Mouse (Mus musculus) limb, embryonic 12.5 days (tissue): ENCODE measurements around the gene Gdf9. TPM values are rescaled to one million over a fixed set of nuclear protein-coding genes. Genes with fewer than 3 reads are reported as not detected.
A peak's percentile ranks its signal among the peaks of the same experiment; 100 is the strongest.
"Not testable (repeated sequence)": the region's sequence is repeated elsewhere in the genome, so short reads cannot be mapped to it uniquely, and the experiment has no call there.

ENCODE experiments used
- ATAC-seq: fragments of 200-750 bp; cut with Nextera tagmentation; 2 replicates; pipeline ENCODE4 v1.8.0; 2017; ENCODE audit warnings: low read depth, moderate TSS enrichment; ENCODE audit not compliant: insufficient number of reproducible peaks, insufficient read depth, low FRiP score, low TSS enrichment
- H3K27ac ChIP-seq: fragments of 300-500 bp; sonication (generic); 2 replicates; pipeline ENCODE4 v1.5.1; 2016; ENCODE audit warnings: mild to moderate bottlenecking, moderate library complexity
- H3K27me3 ChIP-seq: fragments of 300-500 bp; sonication (generic); 2 replicates; pipeline ENCODE4 v1.6.1; 2016; ENCODE audit warnings: mild to moderate bottlenecking, moderate library complexity
- H3K36me3 ChIP-seq: fragments of 300-500 bp; sonication (generic); 2 replicates; pipeline ENCODE4 v1.6.1; 2016; ENCODE audit warnings: mild to moderate bottlenecking, moderate library complexity
- H3K4me1 ChIP-seq: fragments of 300-500 bp; sonication (generic); replicated peaks from 2 replicates; pipeline ENCODE4 v1.6.1; 2016
- H3K4me2 ChIP-seq: fragments of 300-500 bp; sonication (generic); 2 replicates; pipeline ENCODE4 v1.6.1; 2016; ENCODE audit warnings: mild to moderate bottlenecking, moderate library complexity
- H3K4me3 ChIP-seq: fragments of 300-500 bp; sonication (generic); replicated peaks from 2 replicates; pipeline ENCODE4 v1.5.1; 2016; ENCODE audit warnings: mild to moderate bottlenecking
- H3K9ac ChIP-seq: fragments of 300-500 bp; sonication (generic); replicated peaks from 2 replicates; pipeline ENCODE4 v1.6.1; 2016; ENCODE audit warnings: mild to moderate bottlenecking, moderate library complexity
- H3K9me3 ChIP-seq: fragments of 300-500 bp; sonication (generic); 2 replicates; pipeline ENCODE4 v1.6.1; 2016; ENCODE audit warnings: mild to moderate bottlenecking, moderate library complexity
- WGBS: fragments of 180-500 bp; shearing (Covaris S2); methylation state at CpG from one replicate; pipeline ENCODE4 v1.1.7; 2016; 5-methylcytosine and 5-hydroxymethylcytosine counted together
- polyA plus RNA-seq: library from polyadenylated mRNA; unstranded; fragments of >200 nt; fragmentation: Nextera tagmentation; extraction: Ambion mirVana; gene quantifications from 2 replicates; pipeline ENCODE4 v1.2.1, GENCODE M21; 2016

The Gdf9 gene
- polyA plus RNA-seq, 1 experiment from 2014 or later: 1.2 TPM

DNA sequence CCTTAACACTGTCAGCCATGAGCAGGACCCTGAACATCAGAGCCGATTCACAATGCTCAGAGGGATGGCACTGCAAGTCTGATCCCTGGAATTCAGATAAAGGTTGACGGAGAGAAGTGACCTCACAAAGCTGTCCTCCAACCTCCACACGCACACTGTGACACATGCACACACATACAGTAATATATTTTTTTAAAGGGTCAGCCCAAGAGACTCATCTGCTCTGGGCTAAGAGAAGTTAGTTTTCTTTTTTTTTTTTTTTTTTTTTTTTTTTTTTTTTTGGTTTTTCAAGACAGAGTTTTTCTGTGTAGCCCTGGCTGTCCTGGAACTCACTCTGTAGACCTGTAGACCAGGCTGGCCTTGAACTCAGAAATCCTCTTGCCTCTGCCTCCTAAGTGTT is 3.9 kb upstream of the Gdf9 start:
- peaks cover 12% of the 10 kb centered on the region for H3K4me1 ChIP-seq
- not testable (repeated sequence) for H3K27me3 ChIP-seq, H3K27ac ChIP-seq, ATAC-seq, H3K4me2 ChIP-seq, H3K9ac ChIP-seq, H3K4me3 ChIP-seq, H3K9me3 ChIP-seq
- peaks cover 18% of the 10 kb centered on the region for H3K36me3 ChIP-seq
- 91% methylated on average over 3 of the region's 3 CpGs for WGBS

DNA sequence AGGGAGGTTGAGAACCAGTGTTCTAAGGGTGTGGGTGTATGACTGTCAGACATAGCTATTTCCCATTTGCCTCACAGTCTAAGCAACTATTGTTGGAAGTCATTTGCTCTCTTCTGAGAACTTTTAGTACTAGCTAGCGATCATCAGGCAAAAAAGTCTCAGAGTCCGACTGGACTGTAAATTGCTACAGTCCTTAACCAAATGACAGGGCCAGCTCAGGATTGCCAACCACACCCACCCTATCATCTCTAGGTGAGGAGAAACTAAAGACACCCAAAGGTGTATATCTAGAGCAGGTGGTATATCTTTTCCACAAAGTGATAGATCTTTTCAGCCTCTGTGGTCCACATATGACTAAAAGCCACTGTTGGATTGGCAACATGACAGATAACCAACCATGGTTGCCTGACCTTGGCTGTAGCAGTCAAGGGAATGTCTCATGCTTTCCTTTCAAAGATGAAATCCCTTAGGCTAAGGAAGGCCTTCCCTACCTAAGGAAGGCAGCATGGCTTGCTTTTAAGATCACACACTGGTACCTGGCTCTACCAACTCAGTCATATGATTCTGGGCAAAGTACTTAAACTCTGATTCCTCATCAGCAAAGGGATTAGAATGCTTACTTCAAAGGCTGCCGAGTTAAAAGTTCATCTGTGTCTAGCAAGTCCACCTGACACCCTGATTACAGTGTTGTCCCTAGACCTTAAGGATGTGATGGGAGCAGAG is 2.7 kb upstream of the Gdf9 start:
- ATAC-seq: no peak
- Histone ChIP-seq H3K4me3 (no peak overlapping the region), H3K9me3 (no peaks in the 10 kb centered on the region), H3K9ac (no peak overlapping the region), H3K27me3 (no peaks in the 10 kb centered on the region), H3K4me1 (peaks cover 12% of the 10 kb centered on the region), H3K4me2 (no peak overlapping the region), H3K27ac (no peak overlapping the region), H3K36me3 (peaks cover 17% of the 10 kb centered on the region)
- WGBS: 89% methylated on average over 3 of the region's 3 CpGs

- ATAC-seq: no peak
- Histone ChIP-seq H3K4me1 (peaks cover 12% of the 10 kb centered on the region), H3K27ac (no peak overlapping the region), H3K9ac (no peak overlapping the region), H3K36me3 (peaks cover 17% of the 10 kb centered on the region), H3K9me3 (no peaks in the 10 kb centered on the region), H3K4me3 (no peak overlapping the region), H3K27me3 (no peaks in the 10 kb centered on the region), H3K4me2 (no peak overlapping the region)
- 91% methylated on average over 5 of the region's 5 CpGs for WGBS
Observed at GRCm38 (mm10) chr11:53428716-53429057, 2.1 kb upstream of the Gdf9 start.

DNA sequence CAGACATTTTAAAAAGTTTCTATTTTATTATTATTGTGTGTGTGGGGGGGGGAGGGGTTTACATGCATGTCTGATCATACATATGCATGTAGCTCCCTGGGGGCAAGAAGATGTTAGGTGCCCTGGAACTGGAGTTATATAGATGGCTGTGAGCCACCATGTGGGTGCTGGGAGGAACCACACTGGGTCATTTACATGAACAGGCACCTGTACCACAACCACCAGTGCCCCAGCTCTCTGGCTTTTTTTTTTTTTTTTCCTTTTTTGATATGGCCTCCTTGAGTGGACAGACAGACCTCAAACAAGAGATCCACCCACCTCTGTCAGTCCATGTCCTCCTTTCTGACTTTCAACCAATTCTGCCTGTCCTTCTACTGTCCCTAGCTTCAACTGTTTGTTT is 1.6 kb upstream of the Gdf9 start:
- Histone ChIP-seq H3K4me3 (no peak overlapping the region), H3K9me3 (no peaks in the 10 kb centered on the region), H3K4me2 (peak overlapping the region; percentile 84; the same call in 1 of the 2 replicates), H3K27ac (no peak overlapping the region), H3K9ac (no peak overlapping the region), H3K27me3 (no peaks in the 10 kb centered on the region), H3K4me1 (peaks cover 12% of the 10 kb centered on the region), H3K36me3 (peaks cover 17% of the 10 kb centered on the region)
- no peak for ATAC-seq

DNA sequence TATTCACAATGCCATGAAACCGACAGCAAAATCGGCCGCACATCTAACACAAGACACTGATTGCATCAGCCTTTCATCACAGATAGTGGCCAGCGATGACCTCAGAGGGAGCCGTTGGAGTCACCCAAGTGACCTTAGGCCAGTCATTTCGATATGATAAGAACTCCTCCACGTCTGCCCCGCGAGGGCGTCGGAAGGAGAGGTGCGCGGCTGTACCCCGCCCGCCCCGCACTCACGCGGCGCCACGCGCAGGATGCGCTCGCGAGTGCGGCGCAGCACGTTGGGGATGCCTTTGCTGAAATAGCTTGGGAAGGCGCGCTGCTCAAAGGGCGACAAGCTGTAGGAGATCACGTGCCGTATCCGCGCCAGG is 538 bp upstream of the Gdf9 start:
- ATAC-seq: 0 out of 2 replicates have a peak, but pooled peaks have one; percentile 11
- peak overlapping the region; percentile 56; the same call in 1 of the 2 replicates for H3K27ac ChIP-seq
- under 1% methylated on average over 34 of the region's 34 CpGs for WGBS
- H3K9me3 ChIP-seq: no peaks in the 10 kb centered on the region
- H3K36me3 ChIP-seq: peaks cover 17% of the 10 kb centered on the region
- H3K4me2 ChIP-seq: peak overlapping the region; percentile 84
- H3K4me3 ChIP-seq: peak overlapping the region; percentile 91
- peaks cover 12% of the 10 kb centered on the region for H3K4me1 ChIP-seq
- H3K27me3 ChIP-seq: no peaks in the 10 kb centered on the region
- H3K9ac ChIP-seq: peak overlapping the region; percentile 82

- ATAC-seq: no peak; the same call in 1 of the 2 replicates
Observed at GRCm38 (mm10) chr11:53431347-53432056, 679 bp downstream of the Gdf9 start.

DNA sequence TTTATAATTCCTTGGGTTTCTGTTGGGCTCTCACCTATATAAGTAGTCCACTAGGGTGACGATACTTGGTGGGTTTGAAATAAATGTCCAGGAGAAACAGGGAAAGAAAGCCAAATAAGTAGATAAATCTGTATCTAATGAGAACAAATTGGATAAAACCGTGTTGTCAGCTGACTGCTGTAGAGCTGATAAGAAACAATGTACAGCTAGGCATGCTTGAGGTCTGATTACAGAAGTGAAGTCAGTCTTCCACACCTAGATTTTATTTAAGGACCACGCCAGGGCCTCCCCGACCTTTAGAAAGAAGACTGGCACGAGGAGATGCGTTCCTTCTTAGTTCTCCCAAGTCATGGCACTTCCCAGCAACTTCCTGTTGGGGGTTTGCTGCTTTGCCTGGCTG is 2.2 kb downstream of the Gdf9 start:
- Histone ChIP-seq H3K4me2 (no peak overlapping the region), H3K9me3 (no peaks in the 10 kb centered on the region), H3K27me3 (no peaks in the 10 kb centered on the region), H3K4me1 (peaks cover 12% of the 10 kb centered on the region), H3K27ac (no peak overlapping the region), H3K36me3 (peaks cover 10% of the 10 kb centered on the region), H3K9ac (no peak overlapping the region), H3K4me3 (no peak overlapping the region)
- WGBS: 66% methylated on average over 6 of the region's 6 CpGs
- ATAC-seq: no peak

More at GRCm38 (mm10) chr11:53431347-53432056, 679 bp downstream of the Gdf9 start:
- H3K9me3 ChIP-seq: no peaks in the 10 kb centered on the region
- H3K4me3 ChIP-seq: peak overlapping the region; percentile 91
- peak overlapping the region; percentile 78 for H3K27ac ChIP-seq
- peak overlapping the region; percentile 84 for H3K4me2 ChIP-seq
- peaks cover 17% of the 10 kb centered on the region for H3K36me3 ChIP-seq
- 0 out of 2 replicates have a peak overlapping the region, but pooled peaks have one; percentile 37 for H3K9ac ChIP-seq
- no peaks in the 10 kb centered on the region for H3K27me3 ChIP-seq
- WGBS: 17% methylated on average over 9 of the region's 9 CpGs
- H3K4me1 ChIP-seq: peaks cover 12% of the 10 kb centered on the region

DNA sequence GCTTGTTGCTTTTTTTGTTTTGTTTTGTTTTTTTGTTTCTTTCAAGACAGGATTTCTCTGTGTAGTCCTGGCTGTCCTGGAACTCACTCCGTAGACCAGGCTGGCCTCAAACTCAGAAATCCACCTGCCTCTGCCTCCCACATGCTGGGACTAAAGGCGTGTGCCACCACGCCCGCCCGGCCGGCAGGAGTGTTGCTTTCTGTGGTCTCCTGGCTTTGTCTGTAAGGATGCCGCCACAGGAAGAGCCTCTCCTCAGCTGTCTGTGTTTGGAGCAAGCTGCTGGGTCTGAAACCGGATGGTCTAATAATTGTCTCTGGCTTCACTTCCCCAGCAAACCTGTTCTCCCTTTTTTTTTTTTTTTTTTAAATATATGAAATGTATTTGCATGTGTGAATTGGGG is 4.7 kb downstream of the Gdf9 start:
- H3K9me3 ChIP-seq: no peaks in the 10 kb centered on the region
- no peak for ATAC-seq
- no peak overlapping the region for H3K27ac ChIP-seq
- H3K4me3 ChIP-seq: no peak overlapping the region
- H3K36me3 ChIP-seq: no peaks in the 10 kb centered on the region
- H3K4me1 ChIP-seq: peaks cover 4% of the 10 kb centered on the region; the same call in 1 of the 2 replicates
- H3K4me2 ChIP-seq: no peak overlapping the region
- H3K27me3 ChIP-seq: no peaks in the 10 kb centered on the region
- WGBS: 87% methylated on average over 8 of the region's 8 CpGs
- no peak overlapping the region for H3K9ac ChIP-seq

DNA sequence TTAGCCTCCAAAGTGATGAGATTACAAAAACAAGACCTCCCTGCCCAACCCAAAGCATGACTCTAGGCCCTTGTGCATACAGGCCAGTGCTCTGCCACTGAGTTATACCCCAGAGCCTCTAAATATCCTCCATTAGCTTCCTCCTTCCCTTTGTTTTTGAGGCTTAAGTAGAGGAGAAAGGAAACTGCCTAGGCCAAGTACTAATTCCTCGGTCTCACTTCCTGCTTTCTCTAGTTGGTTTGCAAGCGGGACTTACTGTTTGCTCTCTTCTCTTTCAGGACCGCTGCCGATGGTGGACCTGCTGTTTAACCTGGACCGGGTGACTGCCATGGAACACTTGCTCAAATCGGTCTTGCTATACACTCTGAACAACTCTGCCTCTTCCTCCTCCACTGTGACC is 5.5 kb downstream of the Gdf9 start:
- Histone ChIP-seq H3K9ac (no peak overlapping the region), H3K36me3 (no peaks in the 10 kb centered on the region), H3K4me3 (no peak overlapping the region), H3K9me3 (no peaks in the 10 kb centered on the region), H3K27ac (no peak overlapping the region), H3K27me3 (no peaks in the 10 kb centered on the region), H3K4me1 (peaks cover 3% of the 10 kb centered on the region; the same call in 1 of the 2 replicates), H3K4me2 (no peak overlapping the region)
- ATAC-seq: no peak
- 91% methylated on average over 6 of the region's 6 CpGs for WGBS

DNA sequence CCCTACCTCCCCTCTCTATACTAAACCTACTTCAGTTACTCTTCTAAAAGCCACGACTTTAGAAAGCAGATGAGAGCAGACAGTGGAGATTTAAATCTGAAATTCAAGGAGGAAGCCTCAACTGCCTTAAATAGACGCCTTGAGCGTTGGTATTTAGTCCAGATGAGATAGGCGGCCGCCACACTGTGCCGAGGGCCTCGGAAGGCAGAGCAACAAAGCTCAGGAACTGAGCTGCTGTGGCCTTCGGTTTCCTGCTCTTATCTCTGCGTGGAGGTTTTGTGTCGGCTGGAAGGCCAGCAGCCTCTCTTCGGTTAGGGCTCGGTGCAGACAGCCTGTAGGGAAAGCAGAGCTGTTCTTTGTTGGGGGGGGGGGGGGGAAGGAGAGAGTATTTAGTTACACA is 11.1 kb downstream of the Gdf9 start:
- Histone ChIP-seq H3K4me1 (no peaks in the 10 kb centered on the region), H3K27me3 (no peaks in the 10 kb centered on the region), H3K9ac (no peak overlapping the region), H3K4me2 (no peak overlapping the region), H3K9me3 (no peaks in the 10 kb centered on the region), H3K27ac (no peak overlapping the region), H3K4me3 (no peak overlapping the region), H3K36me3 (no peaks in the 10 kb centered on the region)
- 53% methylated on average over 12 of the region's 12 CpGs for WGBS
- no peak for ATAC-seq

DNA sequence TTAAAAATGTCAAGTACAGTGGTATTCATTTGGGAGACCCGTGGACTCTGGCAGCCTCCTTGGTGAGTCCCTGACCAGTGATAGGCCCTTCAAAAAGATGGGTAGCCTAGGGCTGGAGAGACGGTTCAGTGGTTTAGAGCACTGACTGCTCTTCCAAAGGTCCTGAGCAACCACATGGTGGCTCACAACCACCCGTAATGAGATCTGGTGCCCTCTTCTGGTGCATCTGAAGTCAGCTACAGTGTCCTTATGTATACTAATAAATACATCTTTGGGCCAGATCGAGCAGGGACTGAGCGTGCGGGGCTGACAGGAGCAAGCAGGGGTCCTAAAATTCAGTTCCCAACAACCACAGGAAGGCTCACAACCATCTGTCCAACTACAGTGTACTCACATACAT is 13.0 kb downstream of the Gdf9 start:
- Histone ChIP-seq H3K36me3 (no peaks in the 10 kb centered on the region), H3K9ac (no peak overlapping the region)
- 34% methylated on average over 6 of the region's 6 CpGs for WGBS

More for the DNA sequence above, 13.0 kb downstream of the Gdf9 start:
- Histone ChIP-seq H3K4me1 (no peaks in the 10 kb centered on the region), H3K27me3 (no peaks in the 10 kb centered on the region), H3K4me3 (no peak overlapping the region), H3K9me3 (no peaks in the 10 kb centered on the region), H3K4me2 (no peak overlapping the region), H3K27ac (no peak overlapping the region)
- no peak for ATAC-seq
